Mouse (Mus musculus): ENCODE data around the gene Lcmt2. TPM values are rescaled to one million over a fixed set of nuclear protein-coding genes. Genes with fewer than 3 reads are reported as not detected.
A peak's percentile ranks its signal among the peaks of the same experiment; 100 is the strongest.

Lcmt2 gene
- total RNA-seq, 2 experiments from 2014 or later, result 3.1 to 4.4 TPM

DNA sequence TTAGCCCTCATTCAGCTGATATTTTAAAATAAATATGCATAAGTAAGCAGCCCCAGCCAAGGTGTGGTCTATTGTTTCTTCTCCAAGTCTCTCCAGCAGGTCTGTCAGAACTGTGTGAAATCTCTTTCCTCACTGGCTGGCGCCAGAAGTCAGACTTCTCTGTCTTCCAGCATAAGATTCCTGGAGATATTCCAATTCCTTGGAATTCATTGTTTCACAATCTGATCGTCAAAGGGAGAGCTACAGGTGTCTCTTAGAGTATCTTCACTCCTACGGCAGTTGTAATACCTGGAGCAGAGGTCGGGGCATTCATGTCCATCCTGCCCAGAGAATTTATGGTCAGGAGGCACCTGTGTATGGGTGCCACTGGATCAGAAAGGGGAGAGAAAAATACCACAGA is 50.7 kb downstream of the Lcmt2 start:
- Histone ChIP-seq H3K4me3 (no peak overlapping the region), H3K27ac (no peak overlapping the region)
- no peak for DNase-seq
- TF ChIP-seq CTCF (IDR thresholded peaks at IDR 0.05), result no peak
- intact Hi-C loops (cut with DNase I), result no loop called here

DNA sequence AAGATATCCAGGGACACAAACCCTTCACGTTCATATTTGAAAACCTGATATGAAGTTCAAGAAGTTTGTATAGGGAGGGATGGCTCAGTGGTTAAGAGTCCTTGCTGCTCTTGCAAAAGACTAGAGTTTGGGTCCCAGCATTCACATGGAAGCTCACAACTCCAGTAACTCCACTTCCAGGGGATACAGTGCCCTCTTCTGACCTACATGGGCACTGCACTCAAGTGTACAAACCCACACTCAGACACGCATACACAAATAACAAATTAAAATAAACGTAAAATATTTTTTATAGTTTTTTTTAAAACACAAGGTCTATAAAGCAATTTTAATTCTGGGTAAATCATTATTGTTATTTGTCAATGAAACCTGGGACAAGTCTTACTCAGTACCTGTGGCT is 51.9 kb downstream of the Lcmt2 start:
- intact Hi-C loops (cut with DNase I), result no loop called here
- no peak overlapping the region for H3K4me3 ChIP-seq
- DNase-seq, result no peak
- peak; percentile 19; the same call in 1 of the 2 replicates for TF ChIP-seq CTCF (IDR thresholded peaks at IDR 0.05)
- no peak overlapping the region for H3K27ac ChIP-seq

DNA sequence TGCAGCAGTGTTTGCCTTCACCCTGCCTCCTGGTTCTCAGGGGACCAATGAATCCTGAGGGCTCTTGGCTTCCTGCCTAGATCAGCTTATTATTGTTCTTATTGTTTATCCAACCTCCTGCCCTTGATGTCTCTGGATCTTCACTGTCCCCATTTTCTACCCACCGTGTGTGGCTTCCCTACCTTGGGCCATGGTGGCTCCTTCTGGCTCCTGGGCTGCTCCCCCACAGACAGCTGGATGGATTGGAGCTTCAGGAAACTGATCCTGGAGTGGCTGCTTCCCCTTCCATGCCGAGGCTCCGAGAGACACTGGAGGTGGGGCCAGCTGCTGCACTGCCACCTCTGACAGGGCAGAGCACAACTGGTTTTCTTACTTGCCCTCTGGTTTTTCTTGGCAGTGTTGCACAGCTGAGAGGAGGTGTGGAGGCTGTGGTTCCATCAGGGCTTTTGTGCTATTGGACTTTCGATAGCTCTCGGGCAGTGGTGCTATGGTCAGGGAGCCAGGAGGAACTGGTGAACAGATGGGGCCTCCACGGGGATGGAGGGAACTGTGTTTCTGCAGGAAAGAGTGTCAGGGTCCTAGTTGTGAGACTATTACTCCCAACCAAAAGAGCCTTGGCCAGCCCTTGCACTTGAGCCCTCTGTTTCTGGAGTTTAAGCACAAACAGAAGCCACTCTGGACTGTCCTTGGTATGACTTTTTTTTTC is 54.8 kb downstream of the Lcmt2 start, which contains the start of gene Tgm5:
TSS of gene Tgm5 (minus strand) at position 362 of the 706 bp plus-strand sequence.
- no peak within 1 kb of the TSS for H3K27ac ChIP-seq
- TF ChIP-seq CTCF (IDR thresholded peaks at IDR 0.05), result no peak
- intact Hi-C loops (cut with DNase I), result no loop called here
- no peak within 1 kb of the TSS for H3K4me3 ChIP-seq
- DNase-seq, result no peak

DNA sequence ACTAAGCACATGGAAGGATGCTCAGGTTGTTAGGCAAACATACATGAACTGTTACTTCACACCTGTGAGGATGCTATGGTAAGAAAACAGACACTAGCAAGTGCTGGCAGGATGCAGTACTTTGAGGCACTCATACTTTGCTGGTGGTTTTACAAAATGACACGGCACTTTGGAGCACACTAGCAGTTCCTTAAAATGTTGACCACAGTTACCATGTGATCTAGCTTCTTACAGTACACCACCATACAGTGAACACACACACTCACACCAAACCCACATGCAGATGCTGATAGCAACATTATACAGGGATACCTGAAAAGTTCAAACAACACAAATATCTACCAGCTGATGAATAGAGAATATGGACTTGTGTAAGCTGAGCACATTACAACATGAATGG is 57.8 kb downstream of the Lcmt2 start:
- no peak for TF ChIP-seq CTCF (IDR thresholded peaks at IDR 0.05)
- intact Hi-C loops (cut with DNase I), result no loop called here
- Histone ChIP-seq H3K4me3 (no peak overlapping the region), H3K27ac (no peak overlapping the region)
- no peak for DNase-seq

Other genes with a start within 250 kb of the Lcmt2 start
- gene Ubr1, start 169.9 kb downstream of the Lcmt2 start, total RNA-seq (2021), result 10 to 100 TPM; 28.5 to 29.9 TPM
- gene Tmem62, start 163.6 kb downstream of the Lcmt2 start, total RNA-seq (2021), result 1 to 10 TPM; 3.0 to 3.3 TPM
- 10 to 100 TPM; 20.9 to 21.1 TPM for gene Ccndbp1, start 132.2 kb downstream of the Lcmt2 start, total RNA-seq (2021)
- gene Epb42, start 103.6 kb downstream of the Lcmt2 start, total RNA-seq (2021), result not detected
- under 1 TPM in 1 of 2 experiments, not detected in 1; 0.11 TPM for gene Tgm5, start 54.8 kb downstream of the Lcmt2 start, total RNA-seq (2021)
- not detected for gene Tgm7, start 30.9 kb downstream of the Lcmt2 start, total RNA-seq (2021)
- gene Adal, start 225 bp downstream of the Lcmt2 start, total RNA-seq (2021), result 10 to 100 TPM; 12.4 to 17.1 TPM
- gene Tubgcp4, start 30.0 kb upstream of the Lcmt2 start, total RNA-seq (2021), result 10 to 100 TPM; 10.3 to 10.9 TPM
- 1 to 10 TPM; 5.2 to 5.5 TPM for gene Zscan29, start 30.5 kb upstream of the Lcmt2 start, total RNA-seq (2021)
- 10 to 100 TPM; 15.9 to 16.0 TPM for gene Trp53bp1, start 130.8 kb upstream of the Lcmt2 start, total RNA-seq (2021)
- 10 to 100 TPM in 1 of 2 experiments, 1 to 10 TPM in 1; 9.1 to 16.5 TPM for gene Map1a, start 148.9 kb upstream of the Lcmt2 start, total RNA-seq (2021)
- gene Ppip5k1, start 214.7 kb upstream of the Lcmt2 start, total RNA-seq (2021), result 100 to 1,000 TPM in 1 of 2 experiments, 10 to 100 TPM in 1; 70.6 to 144 TPM
- gene Ckmt1, start 217.1 kb upstream of the Lcmt2 start, total RNA-seq (2021), result not detected
- gene Strc, start 246.5 kb upstream of the Lcmt2 start, total RNA-seq (2021), result under 1 TPM in 1 of 2 experiments, not detected in 1; 0.18 TPM